ENCODE assay signal across 8 mouse cellular contexts in the genomic region with DNA sequence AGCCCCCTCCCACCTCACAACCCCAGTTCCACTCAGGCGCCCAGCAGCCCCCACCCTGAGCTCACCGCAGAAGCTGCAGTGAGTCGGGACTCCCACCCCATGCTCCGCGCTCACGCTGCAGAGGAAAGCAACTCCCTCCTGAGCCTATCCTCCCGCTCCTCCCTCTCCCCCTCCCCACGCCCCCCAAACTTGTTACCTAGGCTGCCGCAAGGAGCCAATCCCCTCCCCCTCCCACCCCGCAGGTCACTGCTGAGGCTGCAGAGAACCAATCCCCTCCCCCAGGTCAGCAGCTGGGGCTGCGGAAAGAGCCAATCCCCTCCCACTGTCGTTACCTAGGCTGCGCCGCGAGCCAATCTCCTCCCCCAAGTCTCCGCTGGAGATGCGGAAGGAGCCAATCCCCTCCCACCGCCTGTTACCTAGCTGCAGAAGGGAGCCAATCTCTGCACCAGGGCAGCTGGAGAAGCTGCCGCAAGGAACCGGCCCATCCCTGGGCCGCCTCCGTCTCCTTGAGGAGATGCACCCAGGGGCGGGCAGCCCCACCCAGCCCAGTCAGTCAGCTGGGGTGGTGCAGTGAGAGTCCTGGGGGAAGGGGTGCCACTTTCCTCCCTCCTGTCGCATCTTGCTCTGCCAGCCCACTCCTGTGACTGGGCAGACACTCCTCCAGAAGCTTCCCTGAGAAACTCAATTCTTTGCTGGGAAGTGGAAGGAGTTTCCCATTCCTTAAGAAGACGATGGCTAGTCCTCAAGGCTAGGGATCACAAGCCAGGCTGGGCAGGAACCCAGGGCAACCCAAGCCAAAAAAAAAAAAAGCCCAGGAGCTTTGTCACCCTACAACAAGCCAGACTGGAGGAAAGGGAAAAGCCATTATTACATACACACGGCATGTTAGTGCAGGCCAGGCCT. TPM values are rescaled to one million over a fixed set of nuclear protein-coding genes. Genes with fewer than 3 reads are reported as not detected.
A peak's percentile ranks its signal among the peaks of the same experiment; 100 is the strongest.
DNase-seq lines count a peak whose midpoint lies in the region; ATAC-seq and TF ChIP-seq lines count a peak whose summit lies in the region.

No protein-coding gene starts in this region.

- no peaks in the 10 kb centered on the region for H3K27me3 ChIP-seq in erythroblast, embryonic 14.5 days (ENCODE audit: control insufficient read depth)
- H3K27me3 ChIP-seq in heart, embryonic 13.5 days (replicated peaks): no peaks in the 10 kb centered on the region
- no peaks in the 10 kb centered on the region for H3K27me3 ChIP-seq in kidney, postnatal 0 days (ENCODE audit: insufficient read depth, low read length)
- H3K27me3 ChIP-seq in liver, adult 2 months (ENCODE audit: control insufficient read depth, insufficient read depth, low read length): no peaks in the 10 kb centered on the region

- no peak for TF ChIP-seq POLR2A in liver, adult 2 months (IDR thresholded peaks at IDR 0.05; ENCODE audit: extremely low read depth, insufficient read depth, low read length)

- ATAC-seq in heart, embryonic 13.5 days (ENCODE audit: extremely low read depth, insufficient number of reproducible peaks, low FRiP score, low TSS enrichment): peak; percentile 84
- ATAC-seq in kidney, postnatal 0 days (replicated peaks; ENCODE audit: low FRiP score, low read depth): peak; percentile 82
- ATAC-seq in monocyte, adult 5-6 weeks (replicated peaks; ENCODE audit: insufficient number of reproducible peaks, low FRiP score, low TSS enrichment, poor library complexity, severe bottlenecking): peak; percentile 94

- H3K4me3 ChIP-seq in erythroblast, embryonic 14.5 days (replicated peaks): peak overlapping the region; percentile 59
- peak overlapping the region; percentile 90 for H3K4me3 ChIP-seq in heart, embryonic 13.5 days
- H3K4me3 ChIP-seq in kidney, postnatal 0 days (replicated peaks; ENCODE audit: low read depth, low read length): peak overlapping the region; percentile 35
- peak overlapping the region; percentile 74 for H3K4me3 ChIP-seq in liver, adult 2 months (ENCODE audit: insufficient read depth, low read depth, low read length)

- WGBS in heart, embryonic 13.5 days: 3% methylated on average over 26 of the region's 26 CpGs
- 2% methylated on average over 26 of the region's 26 CpGs for WGBS in kidney, postnatal 0 days
- under 1% methylated on average over 24 of the region's 26 CpGs for WGBS in liver, adult 2 months

- peak overlapping the region; percentile 94 for H3K4me2 ChIP-seq in heart, embryonic 13.5 days
- H3K4me2 ChIP-seq in kidney, postnatal 0 days (ENCODE audit: low read length): peak overlapping the region; percentile 79

- H3K9me3 ChIP-seq in erythroblast, embryonic 14.5 days (ENCODE audit: control insufficient read depth, low read length): no peaks in the 10 kb centered on the region
- H3K9me3 ChIP-seq in heart, embryonic 13.5 days: no peaks in the 10 kb centered on the region
- H3K9me3 ChIP-seq in kidney, postnatal 0 days (replicated peaks; ENCODE audit: low read length): no peaks in the 10 kb centered on the region

- peaks cover 83% of the 10 kb centered on the region for H3K36me3 ChIP-seq in erythroblast, embryonic 14.5 days (ENCODE audit: control insufficient read depth)
- H3K36me3 ChIP-seq in heart, embryonic 13.5 days: peaks cover 51% of the 10 kb centered on the region
- peaks cover 33% of the 10 kb centered on the region for H3K36me3 ChIP-seq in kidney, postnatal 0 days (ENCODE audit: insufficient read depth, low read length)
- H3K36me3 ChIP-seq in liver, adult 2 months (ENCODE audit: control insufficient read depth, insufficient read depth, low read length): peaks cover 33% of the 10 kb centered on the region

- H3K27ac ChIP-seq in heart, embryonic 13.5 days (replicated peaks): peak overlapping the region; percentile 100
- peak overlapping the region; percentile 75 for H3K27ac ChIP-seq in kidney, postnatal 0 days
- peak overlapping the region; percentile 54 for H3K27ac ChIP-seq in liver, adult 2 months (replicated peaks; ENCODE audit: insufficient read depth, low read depth, low read length)

- H3K79me2 ChIP-seq in liver, adult 2 months (ENCODE audit: control insufficient read depth, insufficient read depth, low read length): peaks cover 45% of the 10 kb centered on the region

- H3K9ac ChIP-seq in heart, embryonic 13.5 days: peak overlapping the region; percentile 85
- H3K9ac ChIP-seq in kidney, postnatal 0 days (ENCODE audit: low read depth, low read length): peak overlapping the region; percentile 44
- H3K9ac ChIP-seq in liver, adult 2 months (ENCODE audit: low read depth, low read length): peak overlapping the region; percentile 64

- peak; percentile 93 for DNase-seq in CD4-positive, CD25-positive, alpha-beta regulatory T cell, adult 2 months (ENCODE audit: low read depth, low spot score)
- DNase-seq in brain, embryonic 18.5 days (ENCODE audit: low read depth, low spot score): peak; percentile 70
- peak; percentile 97 for DNase-seq in kidney, postnatal 0 days (ENCODE audit: low spot score)
- peak; percentile 88 for DNase-seq in liver, adult 2 months (ENCODE audit: extremely low read depth, low read depth, low spot score)
- peak; percentile 90 to 91 for DNase-seq in spleen, postnatal 36 days (ENCODE audit: low spot score in 2 of 2)

- peaks cover 66% of the 10 kb centered on the region for H3K4me1 ChIP-seq in erythroblast, embryonic 14.5 days (ENCODE audit: control insufficient read depth)
- peaks cover 62% of the 10 kb centered on the region for H3K4me1 ChIP-seq in heart, embryonic 13.5 days
- peaks cover 51% of the 10 kb centered on the region for H3K4me1 ChIP-seq in kidney, postnatal 0 days (replicated peaks; ENCODE audit: insufficient read depth, low read length)
- peaks cover 43% of the 10 kb centered on the region for H3K4me1 ChIP-seq in liver, adult 2 months (ENCODE audit: control insufficient read depth, insufficient read depth, low read length)

- no peak for TF ChIP-seq CTCF in kidney, postnatal 0 days (IDR thresholded peaks at IDR 0.05; ENCODE audit: low read depth)
- no peak for TF ChIP-seq CTCF in liver, adult 2 months (IDR thresholded peaks at IDR 0.05; ENCODE audit: low read depth, low read length)

RNA-seq across cellular contexts. Expression of a gene that starts 5.6 kb away (rescaled TPM):
- polyA plus RNA-seq in erythroblast, embryonic 14.5 days (2012): 3.7 and 4.6 TPM in 2 replicates
- polyA plus RNA-seq in heart, embryonic 13.5 days (2015; fragmentation: Nextera tagmentation; extraction: Ambion mirVana): 67.2 and 70.8 TPM in 2 replicates
- 77.3 and 88.0 TPM in 2 replicates for polyA plus RNA-seq in kidney, postnatal 0 days (2015; fragmentation: Nextera tagmentation; extraction: Ambion mirVana)
- total RNA-seq in liver, adult 2 months (2014; rRNA removed): 41.3 and 45.0 TPM in 2 replicates
- 106 and 107 TPM in 2 replicates for polyA plus RNA-seq in liver, adult 2 months (2012; rRNA removed)
- total RNA-seq in monocyte, adult 5-6 weeks (2017): 56.7 to 65.5 TPM (median 62.2 TPM) in 3 replicates

RNA-seq across cellular contexts. Expression of a gene that starts 25.5 kb away (rescaled TPM):
- polyA plus RNA-seq in erythroblast, embryonic 14.5 days (2012): 0.20 TPM in 1 of 2 replicates, not detected in the other
- 109 and 113 TPM in 2 replicates for polyA plus RNA-seq in heart, embryonic 13.5 days (2015; fragmentation: Nextera tagmentation; extraction: Ambion mirVana)
- polyA plus RNA-seq in kidney, postnatal 0 days (2015; fragmentation: Nextera tagmentation; extraction: Ambion mirVana): 125 TPM in 2 replicates
- total RNA-seq in liver, adult 2 months (2014; rRNA removed): 17.2 and 20.7 TPM in 2 replicates
- polyA plus RNA-seq in liver, adult 2 months (2012; rRNA removed): 43.5 and 48.2 TPM in 2 replicates
- 0.48 TPM in 1 of 3 replicates, not detected in the others for total RNA-seq in monocyte, adult 5-6 weeks (2017)

RNA-seq across cellular contexts. Expression of a gene that starts 35.2 kb away (rescaled TPM):
- polyA plus RNA-seq in erythroblast, embryonic 14.5 days (2012): 1.5 and 2.7 TPM in 2 replicates
- 53.3 and 56.4 TPM in 2 replicates for polyA plus RNA-seq in heart, embryonic 13.5 days (2015; fragmentation: Nextera tagmentation; extraction: Ambion mirVana)
- polyA plus RNA-seq in kidney, postnatal 0 days (2015; fragmentation: Nextera tagmentation; extraction: Ambion mirVana): 101 and 106 TPM in 2 replicates
- total RNA-seq in liver, adult 2 months (2014; rRNA removed): 16.0 and 16.8 TPM in 2 replicates
- polyA plus RNA-seq in liver, adult 2 months (2012; rRNA removed): 9.2 and 9.7 TPM in 2 replicates
- 31.6 to 66.7 TPM (median 54.0 TPM) in 3 replicates for total RNA-seq in monocyte, adult 5-6 weeks (2017)

RNA-seq across cellular contexts. Expression of a gene that starts 46.8 kb away (rescaled TPM):
- polyA plus RNA-seq in erythroblast, embryonic 14.5 days (2012): 1.4 TPM in 2 replicates
- polyA plus RNA-seq in heart, embryonic 13.5 days (2015; fragmentation: Nextera tagmentation; extraction: Ambion mirVana): 10.7 and 11.8 TPM in 2 replicates
- polyA plus RNA-seq in kidney, postnatal 0 days (2015; fragmentation: Nextera tagmentation; extraction: Ambion mirVana): 17.6 and 19.8 TPM in 2 replicates
- 6.3 and 7.5 TPM in 2 replicates for total RNA-seq in liver, adult 2 months (2014; rRNA removed)
- 7.8 and 8.1 TPM in 2 replicates for polyA plus RNA-seq in liver, adult 2 months (2012; rRNA removed)
- total RNA-seq in monocyte, adult 5-6 weeks (2017): 40.6 to 60.6 TPM (median 40.8 TPM) in 3 replicates

Comparison
In these comparisons a context has a peak if more than half of its experiments do, and no peak if none do; other contexts are left out.
1. Peak in every context shown above with its lines: DNase-seq, ATAC-seq, H3K4me3 ChIP-seq and H3K27ac ChIP-seq.
2. H3K4me3 ChIP-seq: peak in every context shown above with its lines; median percentile 90 in heart, embryonic 13.5 days; 74 in liver, adult 2 months; 59 in erythroblast, embryonic 14.5 days; 35 in kidney, postnatal 0 days.
3. RNA of a gene that starts 5.6 kb away (polyA plus RNA-seq): 106 to 107 TPM in liver, adult 2 months, 77.3 to 88.0 TPM in kidney, postnatal 0 days and 67.2 to 70.8 TPM in heart, embryonic 13.5 days; 3.7 to 4.6 TPM in erythroblast, embryonic 14.5 days; every median in the first group is over 10 times any median in the second.
4. RNA of a gene that starts 25.5 kb away (polyA plus RNA-seq): 125 TPM in kidney, postnatal 0 days, 109 to 113 TPM in heart, embryonic 13.5 days and 43.5 to 48.2 TPM in liver, adult 2 months; 0.20 TPM in erythroblast, embryonic 14.5 days; every median in the first group is over 10 times any median in the second.